Mouse (Mus musculus) liver (tissue): ENCODE measurements at regions not wholly inside any gene's neighbourhood (a gene's known extent, or its start where the extent isn't known, plus 50 kb on each side); places are given as distances from the start of the nearest gene placed in this dataset.
"Not testable (repeated sequence)": the region's sequence is repeated elsewhere in the genome, so short reads cannot be mapped to it uniquely, and the experiment has no call there.

Experiments
- DNase-seq: peaks from one replicate; pipeline ENCODE4 v3.0.0-alpha.2; 2020; ENCODE audit warnings: mixed read lengths

DNA sequence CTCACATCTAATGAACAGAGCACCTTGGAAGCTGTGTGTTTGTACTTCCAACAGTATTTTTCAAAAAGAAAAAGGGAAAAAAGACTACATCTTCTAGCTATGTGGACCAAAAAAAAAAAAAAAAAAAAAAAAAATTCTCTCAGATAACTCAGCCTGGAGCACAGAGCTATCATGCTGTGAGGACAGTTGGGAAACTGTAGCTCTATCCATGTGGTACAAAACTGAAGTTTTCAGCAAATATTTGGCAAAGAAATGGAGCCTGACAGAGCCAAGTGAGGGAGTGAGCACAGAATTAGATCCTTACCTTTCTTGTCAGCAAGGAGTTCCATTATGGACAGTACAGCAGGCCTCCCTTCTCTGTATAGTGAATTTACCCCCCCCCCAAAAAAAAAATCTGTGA is 550.2 kb downstream of the Rapgef2 start:
- no peak for DNase-seq

GRCm38 (mm10) chr3:78716691-78717090 is 569.6 kb downstream of the Rapgef2 start:
- DNase-seq: no peak

DNA sequence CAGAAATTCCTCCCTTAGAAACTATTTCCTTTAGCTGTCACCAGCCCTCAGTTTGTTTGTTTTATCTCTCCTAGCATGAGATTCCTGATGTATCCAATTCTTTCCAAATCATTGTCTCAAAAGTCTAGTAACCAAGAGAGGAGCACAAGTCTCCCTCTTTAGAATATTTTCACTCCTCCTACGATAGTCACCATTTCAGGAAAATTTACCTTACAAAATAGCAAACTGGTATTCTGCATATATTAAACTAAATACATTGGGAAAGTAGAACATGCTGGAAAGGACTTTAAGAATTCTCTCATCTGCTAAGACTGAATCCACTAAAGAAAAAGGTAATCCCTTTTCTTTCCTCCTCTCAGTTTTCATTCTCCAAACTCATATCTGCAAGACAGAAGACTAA is 578.6 kb downstream of the Rapgef2 start:
- no peak for DNase-seq

- DNase-seq: no peak
Observed at GRCm38 (mm10) chr3:78698936-78699335, 587.4 kb downstream of the Rapgef2 start.

DNA sequence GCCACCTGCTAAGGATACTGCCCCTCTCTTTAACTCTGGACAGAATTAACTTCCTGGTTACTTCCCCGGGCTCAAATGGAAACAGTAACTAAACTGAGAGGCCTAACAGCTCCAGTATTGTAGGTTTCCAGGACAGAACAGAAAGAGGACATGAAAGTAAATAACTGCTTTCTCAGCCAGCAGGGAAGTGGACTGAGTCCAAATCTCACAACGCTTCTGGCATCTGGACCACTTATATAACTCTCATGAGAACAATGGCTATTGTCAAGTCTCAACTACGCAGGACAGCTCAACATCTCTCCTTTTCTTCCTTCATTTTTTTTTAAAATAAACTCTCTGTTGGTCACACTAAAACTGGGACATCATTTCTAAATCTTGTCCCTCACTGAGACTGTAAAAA is 594.8 kb downstream of the Rapgef2 start:
- no peak for DNase-seq

GRCm38 (mm10) chr3:78677656-78678055 is 608.7 kb downstream of the Rapgef2 start:
- no peak for DNase-seq

DNA sequence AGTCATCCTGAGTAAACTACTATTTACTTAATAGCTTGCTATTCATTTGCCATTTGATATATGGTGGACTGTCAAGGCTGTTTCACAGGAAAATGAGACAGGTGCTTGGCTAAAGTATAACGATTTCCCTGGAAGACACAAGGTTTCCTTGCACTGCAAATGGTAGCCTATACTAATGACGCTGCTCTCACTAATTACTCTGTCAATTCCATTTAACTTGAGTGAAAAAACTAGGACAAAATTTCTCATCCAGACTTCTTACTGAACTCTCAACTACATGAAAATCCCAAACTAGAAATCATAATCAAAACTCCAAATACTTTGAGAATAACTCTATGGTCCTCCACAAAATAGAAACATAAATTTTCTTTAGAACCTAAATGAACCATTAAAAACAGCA is 609.5 kb downstream of the Rapgef2 start:
- DNase-seq: no peak

DNA sequence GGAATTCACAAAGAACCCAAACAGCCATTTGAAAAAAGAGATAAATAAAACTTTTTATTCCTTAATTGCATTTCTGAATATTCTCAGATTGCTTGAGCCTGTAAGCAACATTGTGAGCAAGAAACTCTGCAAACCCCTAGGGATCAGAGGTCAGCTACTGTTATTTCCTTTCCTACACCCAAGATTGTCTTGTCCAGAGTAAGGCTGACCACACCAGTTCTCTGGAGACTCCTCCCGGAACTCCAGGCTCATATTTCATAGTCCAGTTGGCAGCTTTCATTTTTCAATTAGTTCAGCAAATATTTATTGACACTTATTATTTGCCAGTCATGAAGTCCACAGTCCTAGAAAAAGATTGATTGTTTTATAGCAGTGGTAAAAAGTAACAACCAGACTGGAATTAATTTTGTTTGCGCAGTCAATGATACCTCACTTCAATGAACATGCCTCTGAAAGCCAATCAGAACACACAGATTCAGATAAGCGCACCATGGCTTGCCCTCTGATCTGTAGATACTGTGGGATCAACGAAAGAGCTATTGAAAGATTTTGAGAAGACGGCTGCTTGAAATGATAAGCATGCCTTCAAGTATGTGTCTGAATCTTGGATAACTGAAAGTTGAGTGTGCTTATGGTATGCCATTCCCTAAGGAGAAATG is 611.7 kb downstream of the Rapgef2 start:
- DNase-seq: no peak

DNA sequence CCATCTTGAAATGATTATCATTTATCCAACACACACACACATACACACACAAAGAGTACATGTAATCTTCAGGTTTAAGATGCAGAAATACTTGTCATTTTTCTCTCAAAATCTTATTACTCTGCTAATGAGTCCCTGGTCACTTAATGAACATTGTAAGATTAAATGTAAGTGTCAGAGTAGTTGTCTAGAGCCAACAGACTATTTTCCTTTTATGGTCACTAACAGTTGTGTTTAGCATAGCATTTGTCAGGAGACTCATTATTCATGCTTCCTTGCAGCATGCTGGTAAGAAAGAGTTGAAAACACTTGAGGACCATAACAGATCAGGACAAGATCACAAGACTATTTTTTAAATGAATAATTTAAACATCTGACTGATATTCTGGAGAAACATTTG is 618.3 kb downstream of the Rapgef2 start:
- DNase-seq: no peak

DNA sequence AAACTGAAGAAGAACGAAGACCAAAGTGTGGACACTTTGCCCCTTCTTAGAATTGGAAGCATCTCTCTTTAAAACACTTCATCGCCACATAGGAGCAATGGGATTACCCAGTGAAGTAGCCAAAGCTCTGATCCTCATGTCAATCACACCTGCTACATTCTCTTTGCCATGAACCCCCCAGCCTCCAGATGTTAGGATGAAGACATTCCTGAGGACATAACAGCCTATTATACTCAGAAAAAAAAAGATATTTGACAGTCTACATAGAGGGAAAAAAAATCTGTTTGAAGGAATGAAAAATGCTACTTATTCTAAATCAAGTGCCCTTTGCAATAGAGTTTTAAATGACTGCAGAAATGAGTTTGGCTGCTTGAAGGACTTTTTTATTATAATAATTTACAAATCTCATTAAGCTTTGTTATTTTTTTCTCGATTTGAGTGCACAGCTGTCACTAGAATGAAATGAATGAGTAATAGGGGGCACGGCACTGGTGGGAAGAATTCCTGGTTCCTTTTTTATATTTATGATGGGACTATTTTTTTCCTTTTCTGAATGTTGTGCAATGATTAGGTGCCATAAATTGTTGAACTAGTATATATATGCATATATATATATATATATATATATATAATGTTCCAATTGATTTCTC is 618.8 kb downstream of the Rapgef2 start:
- no peak for DNase-seq

DNA sequence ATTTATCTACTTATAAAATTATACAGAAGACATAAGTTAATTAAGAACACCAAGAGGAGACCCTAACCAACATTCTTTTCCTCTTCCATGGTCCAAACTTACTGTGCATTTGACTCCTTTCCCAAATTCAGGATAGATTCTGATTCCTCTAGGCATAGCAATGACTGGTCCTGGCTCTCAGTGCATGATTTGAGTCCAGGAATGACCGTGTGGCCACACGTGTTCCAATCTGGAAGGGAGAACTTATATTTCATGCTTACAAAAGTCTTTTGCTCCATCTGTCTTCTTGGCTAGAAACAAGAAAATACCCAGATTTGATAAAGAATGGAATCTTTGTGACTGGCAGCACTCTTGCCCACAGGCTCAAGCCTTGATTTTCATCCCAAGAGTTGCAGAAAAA is 638.2 kb downstream of the Rapgef2 start:
- no peak for DNase-seq

GRCm38 (mm10) chr3:78635386-78635785 is 650.9 kb downstream of the Rapgef2 start:
- DNase-seq: no peak

GRCm38 (mm10) chr3:78618900-78619299 is 667.4 kb downstream of the Rapgef2 start:
- no peak for DNase-seq

DNA sequence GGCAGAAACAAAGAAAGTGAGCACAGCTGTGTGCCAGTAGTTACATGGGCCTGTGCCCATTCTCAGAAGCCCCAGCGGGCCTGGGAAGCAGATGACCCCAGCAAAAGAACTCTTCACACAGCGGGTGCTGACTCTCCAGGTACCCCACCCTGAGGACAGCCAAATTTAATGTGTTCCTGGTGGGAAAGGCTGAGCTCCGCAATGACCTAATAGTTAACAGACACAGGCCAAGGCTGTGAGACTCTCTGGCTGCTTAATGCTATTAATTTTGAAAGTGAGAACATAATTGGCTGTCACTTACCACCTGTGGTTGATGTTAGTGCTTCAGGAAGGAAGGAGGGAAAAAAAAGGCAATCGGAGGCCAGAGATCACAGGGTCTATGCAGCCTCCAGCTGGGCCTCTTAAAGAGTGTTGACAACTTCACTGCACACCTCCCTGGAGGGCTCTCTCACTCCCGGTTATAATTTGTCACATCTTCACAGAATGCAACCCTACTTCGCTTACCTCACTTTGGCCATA is 691.5 kb downstream of the Rapgef2 start:
- DNase-seq: no peak

GRCm38 (mm10) chr3:78594305-78594704 is 692.0 kb downstream of the Rapgef2 start:
- DNase-seq: no peak

DNA sequence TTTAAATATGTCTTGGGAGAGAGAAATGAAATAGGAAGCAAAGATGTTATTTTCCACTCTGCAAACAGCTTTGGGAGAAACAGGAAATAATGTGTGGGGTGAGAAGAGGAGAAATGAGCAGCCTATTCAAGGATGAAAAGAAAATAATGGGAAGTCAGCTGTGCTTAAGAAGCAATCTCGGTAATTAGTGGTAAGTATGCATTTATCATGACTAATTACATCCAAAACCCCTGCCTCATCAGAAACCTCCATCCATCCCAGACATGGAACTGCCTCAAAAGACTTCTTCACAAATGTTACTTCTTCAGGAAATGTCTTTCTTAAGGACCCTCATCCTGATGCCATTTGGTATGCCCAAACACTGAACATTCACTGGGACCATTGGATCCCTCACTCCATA is 699.7 kb downstream of the Rapgef2 start:
- DNase-seq: no peak

- DNase-seq: no peak
Observed at GRCm38 (mm10) chr3:78581868-78582267, 704.4 kb downstream of the Rapgef2 start.

GRCm38 (mm10) chr3:78581100-78581499 is 705.2 kb downstream of the Rapgef2 start:
- DNase-seq: no peak

DNA sequence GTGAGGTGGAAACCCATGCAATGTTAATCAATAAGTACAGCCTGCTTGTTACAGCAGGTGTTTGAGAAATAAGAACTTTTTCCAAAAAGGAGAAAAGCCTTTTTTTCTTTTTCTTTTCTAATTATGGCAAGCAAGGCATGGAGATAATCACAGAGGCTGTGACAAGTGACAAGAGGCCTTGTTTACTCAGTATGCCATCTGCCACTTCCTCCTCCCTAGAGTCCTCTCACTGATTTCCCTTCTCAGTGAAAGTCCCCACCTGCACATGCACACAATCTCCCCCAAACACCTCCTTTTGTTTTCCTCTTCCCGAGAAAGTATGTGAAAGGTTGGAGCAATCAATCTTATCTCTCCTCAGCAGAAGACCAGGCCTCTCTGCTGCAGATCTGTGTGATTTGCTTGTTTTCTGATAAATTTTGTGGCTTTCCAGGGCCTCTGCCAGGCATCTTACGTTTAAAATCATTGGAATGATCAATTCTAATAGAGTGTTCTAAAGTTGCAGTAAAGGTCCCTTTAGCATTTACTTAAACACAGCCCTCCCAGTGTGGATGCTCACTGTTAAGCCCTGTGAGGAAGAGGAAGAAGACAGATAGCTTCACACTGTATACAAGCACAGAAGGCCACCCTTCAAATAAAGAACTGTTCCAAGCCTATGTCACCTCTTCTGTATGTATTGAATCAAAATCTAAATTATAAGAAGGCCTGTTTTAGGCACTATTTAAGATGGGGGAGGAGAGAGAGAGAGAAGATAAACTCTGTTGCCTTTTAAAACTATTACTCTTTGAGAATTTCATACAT is 710.5 kb downstream of the Rapgef2 start:
- no peak for DNase-seq

GRCm38 (mm10) chr3:78574807-78575206 is 711.5 kb downstream of the Rapgef2 start:
- DNase-seq: no peak

DNA sequence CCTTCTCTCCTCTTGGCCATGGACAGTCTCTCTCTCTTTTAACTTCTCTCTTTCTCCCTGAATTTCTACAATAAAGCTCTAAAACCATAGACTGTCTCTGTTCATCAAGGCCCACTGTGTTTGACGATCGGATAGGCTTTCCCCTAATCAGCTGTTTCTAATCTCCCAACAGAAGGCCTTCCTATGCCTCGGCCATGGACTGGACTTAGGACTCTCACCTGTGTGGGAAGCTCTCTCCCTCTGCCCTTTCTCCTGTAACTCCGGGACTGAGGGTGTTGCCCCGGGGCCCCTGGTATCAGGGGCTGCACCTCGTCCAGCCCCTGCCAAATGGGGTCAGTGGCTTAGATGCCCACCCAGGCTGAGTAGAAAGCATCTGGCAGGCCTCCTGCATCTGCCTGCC is 713.0 kb downstream of the Rapgef2 start:
- no peak for DNase-seq

DNA sequence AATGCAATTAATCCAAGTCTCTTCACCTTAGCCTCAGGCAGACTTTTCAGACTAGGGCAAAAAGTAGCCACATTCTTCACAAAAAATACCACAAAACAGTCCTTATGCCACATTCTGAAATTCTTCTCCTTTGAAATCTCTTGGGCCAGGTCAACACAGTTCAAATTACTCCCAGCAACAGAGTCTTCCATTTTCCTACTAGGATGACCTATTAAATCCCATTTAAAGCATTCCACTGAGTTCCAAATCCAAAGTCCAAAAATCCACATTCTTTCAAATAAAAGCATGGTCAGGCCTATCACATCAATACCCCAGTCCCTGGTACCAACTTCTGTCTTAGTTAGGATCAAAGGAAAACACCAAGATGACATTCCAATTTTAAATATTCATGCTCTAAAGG is 721.4 kb downstream of the Rapgef2 start:
- DNase-seq: not testable (repeated sequence)
